Mouse (Mus musculus) naive thymus-derived CD4-positive, alpha-beta T cell, adult 2 months (primary cell): ENCODE data around the gene Wls.

Experiments
- DNase-seq: peaks from one replicate; pipeline ENCODE4 v3.0.0-alpha.2; 2011; ENCODE audit warnings: low read depth

Gene Wls

DNA sequence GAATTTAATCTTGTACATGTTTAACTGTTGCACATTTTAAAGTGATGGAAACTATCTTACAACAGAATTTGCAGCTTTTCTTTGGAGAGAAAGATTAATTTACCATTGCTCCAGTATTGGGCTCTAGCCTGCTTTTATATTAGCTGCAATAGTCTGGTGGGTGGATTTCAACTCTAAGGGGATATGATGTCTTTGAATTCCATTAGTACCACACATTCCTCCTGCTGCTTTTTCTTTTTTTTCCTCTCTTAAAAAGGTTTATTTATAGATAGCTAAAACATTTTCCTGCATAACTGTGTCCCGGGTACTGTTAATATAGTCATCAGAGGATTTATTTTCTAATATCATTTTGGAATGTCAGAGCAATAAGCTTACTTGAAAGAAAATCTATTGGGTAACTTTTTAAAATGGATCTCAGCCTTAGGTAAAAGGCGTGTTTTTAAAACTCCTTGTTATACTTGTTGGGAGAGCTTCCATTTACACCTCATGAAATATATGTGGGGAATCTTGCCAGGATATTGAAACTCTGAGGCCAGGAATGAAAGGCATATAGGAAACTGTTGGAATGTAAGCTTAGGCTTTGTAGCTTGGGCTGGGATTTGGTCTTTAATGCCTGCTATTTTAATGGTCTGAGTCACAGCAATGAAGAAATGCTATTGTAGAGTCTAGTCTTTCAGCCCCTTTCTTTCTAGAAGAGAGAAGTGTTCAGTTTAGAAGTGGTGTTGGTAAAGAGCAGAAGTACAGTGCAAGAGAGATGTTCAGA, 78.0 kb downstream of the Wls start:
- no peak for DNase-seq
